Mouse (Mus musculus): ENCODE data around the gene Disc1.

- TF ChIP-seq CTCF (IDR thresholded peaks at IDR 0.05; ENCODE audit: control insufficient read depth, insufficient read depth, low read length) (no peak), POLR2A (IDR thresholded peaks at IDR 0.05; ENCODE audit: borderline replicate concordance, control insufficient read depth, low read depth, low read length) (no peak)
These were observed 11.6 kb downstream of the Disc1 start for GRCm38 (mm10) chr8:125065596-125065995.
